Mouse (Mus musculus) liver, embryonic 14.5 days (tissue): ENCODE data around the gene Cacna1f.

ENCODE experiments used
- CTCF ChIP-seq: IDR thresholded peaks from 2 replicates; pipeline ENCODE4 v1.5.1; 2016; ENCODE audit warnings: antibody characterized with exemption, low read depth, control low read depth
- EP300 ChIP-seq: IDR thresholded peaks from 2 replicates; pipeline ENCODE4 v1.6.1; 2016; ENCODE audit warnings: antibody characterized with exemption, low read depth

GRCm38 (mm10) chrX:7645349-7645748 is 38.5 kb downstream of the Cacna1f start:
- TF ChIP-seq CTCF (peak; percentile 73), EP300 (no peak)
